29 mouse cellular contexts compared by ENCODE assay signal in the genomic region with DNA sequence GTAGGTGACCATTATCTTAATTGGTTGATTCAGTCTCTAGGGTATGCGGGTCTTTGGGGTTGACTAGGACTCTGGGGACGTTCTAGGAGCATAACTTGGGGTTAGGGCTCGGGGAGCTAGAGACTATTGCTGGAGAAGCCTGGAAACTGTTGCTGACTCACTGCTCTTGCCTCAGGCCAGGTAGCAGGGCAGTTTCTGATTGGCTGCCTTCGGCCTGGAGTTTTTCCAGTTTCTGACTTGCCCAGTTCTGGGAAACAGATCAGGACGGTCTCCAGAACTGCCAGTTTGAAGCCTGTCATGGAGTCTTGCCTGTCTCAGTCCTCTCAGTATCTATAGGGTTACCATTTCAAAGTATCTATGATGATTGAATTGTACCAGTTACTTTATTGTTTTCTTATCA.
DNase-seq lines count a peak whose midpoint lies in the region; ATAC-seq and TF ChIP-seq lines count a peak whose summit lies in the region.
"Had no signal": no experiment of that assay in that cellular context is flagged by ENCODE, and none has a peak within 500 bp of the region (broad histone marks: within the 10 kb centered on the region; RNA-seq: fewer than 3 reads in every experiment).

No protein-coding gene starts in this region.

- WGBS in midbrain, embryonic 11.5 days: 90% methylated on average over 5 of the region's 5 CpGs
- 96% methylated on average over 5 of the region's 5 CpGs for WGBS in midbrain, embryonic 16.5 days
- 85% methylated on average over 5 of the region's 5 CpGs for WGBS in cerebellum, adult 2 months
- 93% methylated on average over 5 of the region's 5 CpGs for WGBS in neural tube, embryonic 15.5 days

- no peaks in the 10 kb centered on the region for H3K27me3 ChIP-seq in midbrain, embryonic 11.5 days (ENCODE audit: control insufficient read depth, insufficient read depth, low read length)
- H3K27me3 ChIP-seq in midbrain, embryonic 16.5 days (ENCODE audit: control insufficient read depth, insufficient read depth, low read depth, low read length): no peaks in the 10 kb centered on the region
- no peaks in the 10 kb centered on the region for H3K27me3 ChIP-seq in E14TG2a.4 (ENCODE audit: insufficient read depth, low read length)
- no peaks in the 10 kb centered on the region for H3K27me3 ChIP-seq in cerebellum, adult 2 months (ENCODE audit: control insufficient read depth, insufficient read depth, low read length)
- H3K27me3 ChIP-seq in neural tube, embryonic 15.5 days (replicated peaks): no peaks in the 10 kb centered on the region
- H3K27me3 ChIP-seq: CH12.LX; embryonic facial prominence, embryonic 12.5 days; embryonic facial prominence, embryonic 15.5 days; forebrain, embryonic 12.5 days; forebrain, embryonic 15.5 days; heart, embryonic 13.5 days; hindbrain, embryonic 12.5 days; hindbrain, embryonic 15.5 days; intestine, embryonic 15.5 days; Patski had no signal

- no peak for TF ChIP-seq POLR2A in cerebellum, adult 2 months (IDR thresholded peaks at IDR 0.05; ENCODE audit: borderline replicate concordance, insufficient read depth, low read length)

- H3K9ac ChIP-seq in midbrain, embryonic 11.5 days (ENCODE audit: low read length): no peak overlapping the region
- H3K9ac ChIP-seq in midbrain, embryonic 16.5 days (ENCODE audit: low read depth, low read length): no peak overlapping the region
- H3K9ac ChIP-seq in neural tube, embryonic 15.5 days (replicated peaks): no peak overlapping the region
- H3K9ac ChIP-seq: embryonic facial prominence, embryonic 12.5 days; embryonic facial prominence, embryonic 15.5 days; forebrain, embryonic 12.5 days; forebrain, embryonic 15.5 days; heart, embryonic 13.5 days; hindbrain, embryonic 12.5 days; hindbrain, embryonic 15.5 days; intestine, embryonic 15.5 days had no signal

- no peak overlapping the region for H3K4me2 ChIP-seq in midbrain, embryonic 11.5 days
- no peak overlapping the region for H3K4me2 ChIP-seq in midbrain, embryonic 16.5 days (ENCODE audit: low read length)
- no peak overlapping the region for H3K4me2 ChIP-seq in neural tube, embryonic 15.5 days
- H3K4me2 ChIP-seq: embryonic facial prominence, embryonic 12.5 days; embryonic facial prominence, embryonic 15.5 days; forebrain, embryonic 12.5 days; forebrain, embryonic 15.5 days; heart, embryonic 13.5 days; hindbrain, embryonic 12.5 days; hindbrain, embryonic 15.5 days; intestine, embryonic 15.5 days had no signal

- H3K36me3 ChIP-seq in midbrain, embryonic 11.5 days (ENCODE audit: control insufficient read depth, insufficient read depth, low read length): no peaks in the 10 kb centered on the region
- H3K36me3 ChIP-seq in midbrain, embryonic 16.5 days (ENCODE audit: control insufficient read depth, insufficient read depth, low read length): no peaks in the 10 kb centered on the region
- H3K36me3 ChIP-seq in E14TG2a.4 (ENCODE audit: insufficient read depth, low read length): peaks cover 71% of the 10 kb centered on the region
- no peaks in the 10 kb centered on the region for H3K36me3 ChIP-seq in neural tube, embryonic 15.5 days
- H3K36me3 ChIP-seq: embryonic facial prominence, embryonic 12.5 days; embryonic facial prominence, embryonic 15.5 days; forebrain, embryonic 12.5 days; forebrain, embryonic 15.5 days; heart, embryonic 10.5 days; heart, embryonic 13.5 days; hindbrain, embryonic 12.5 days; hindbrain, embryonic 15.5 days; intestine, embryonic 15.5 days had no signal

- H3K27ac ChIP-seq in midbrain, embryonic 11.5 days (ENCODE audit: low read depth, low read length): no peak overlapping the region
- H3K27ac ChIP-seq in midbrain, embryonic 16.5 days (ENCODE audit: low read length): no peak overlapping the region
- no peak overlapping the region for H3K27ac ChIP-seq in cerebellum, adult 2 months (ENCODE audit: insufficient read depth, low read length)
- H3K27ac ChIP-seq in neural tube, embryonic 15.5 days (replicated peaks): no peak overlapping the region
- H3K27ac ChIP-seq: embryonic facial prominence, embryonic 12.5 days; embryonic facial prominence, embryonic 15.5 days; forebrain, embryonic 12.5 days; forebrain, embryonic 15.5 days; heart, adult 2 months; heart, embryonic 10.5 days; heart, embryonic 13.5 days; hindbrain, embryonic 12.5 days; hindbrain, embryonic 15.5 days; intestine, embryonic 15.5 days had no signal

- peak; percentile 72 for DNase-seq in midbrain, embryonic 11.5 days (ENCODE audit: low spot score, missing footprints)
- peak; percentile 75 for DNase-seq in R1 (ENCODE audit: low read depth, low spot score)
- DNase-seq in cerebellum, adult 2 months: no peak
- DNase-seq in retina, embryonic 14.5 days (ENCODE audit: low spot score): no peak
- DNase-seq: B cell, adult 2 months; cerebellum, adult 18-20 months; cerebellum, adult 9-11 months; cerebellum, postnatal 25 days; gastrocnemius, postnatal 36 days; heart, adult 2 months; heart, postnatal 14 days; kidney, adult 11 months; kidney, adult 9 months had no signal

- no peaks in the 10 kb centered on the region for H3K4me1 ChIP-seq in midbrain, embryonic 11.5 days (ENCODE audit: control insufficient read depth, insufficient read depth, low read length)
- no peaks in the 10 kb centered on the region for H3K4me1 ChIP-seq in midbrain, embryonic 16.5 days (ENCODE audit: control insufficient read depth, insufficient read depth, low read length)
- peaks cover 46% of the 10 kb centered on the region for H3K4me1 ChIP-seq in E14TG2a.4 (replicated peaks; ENCODE audit: low read depth, low read length)
- H3K4me1 ChIP-seq in cerebellum, adult 2 months (ENCODE audit: control insufficient read depth, insufficient read depth, low read length): no peaks in the 10 kb centered on the region
- H3K4me1 ChIP-seq in neural tube, embryonic 15.5 days: no peaks in the 10 kb centered on the region
- H3K4me1 ChIP-seq: embryonic facial prominence, embryonic 12.5 days; embryonic facial prominence, embryonic 15.5 days; forebrain, embryonic 12.5 days; forebrain, embryonic 15.5 days; heart, embryonic 10.5 days; heart, embryonic 13.5 days; hindbrain, embryonic 12.5 days; hindbrain, embryonic 15.5 days; intestine, embryonic 15.5 days had no signal

- no peaks in the 10 kb centered on the region for H3K9me3 ChIP-seq in midbrain, embryonic 11.5 days (ENCODE audit: control insufficient read depth, low read length)
- H3K9me3 ChIP-seq in midbrain, embryonic 16.5 days (replicated peaks; ENCODE audit: control insufficient read depth, low read length, poor library complexity, severe bottlenecking): no peaks in the 10 kb centered on the region
- peaks cover 25% of the 10 kb centered on the region for H3K9me3 ChIP-seq in E14TG2a.4 (ENCODE audit: low read length)
- no peaks in the 10 kb centered on the region for H3K9me3 ChIP-seq in neural tube, embryonic 15.5 days (replicated peaks)
- H3K9me3 ChIP-seq: embryonic facial prominence, embryonic 12.5 days; embryonic facial prominence, embryonic 15.5 days; forebrain, embryonic 12.5 days; forebrain, embryonic 15.5 days; hindbrain, embryonic 12.5 days; hindbrain, embryonic 15.5 days; intestine, embryonic 15.5 days had no signal

- no peak overlapping the region for H3K4me3 ChIP-seq in midbrain, embryonic 11.5 days (ENCODE audit: low read depth, low read length)
- no peak overlapping the region for H3K4me3 ChIP-seq in midbrain, embryonic 16.5 days (ENCODE audit: low read depth, low read length)
- H3K4me3 ChIP-seq in E14TG2a.4 (replicated peaks; ENCODE audit: low read length): peak overlapping the region; percentile 39; the same call in 1 of the 2 replicates
- no peak overlapping the region for H3K4me3 ChIP-seq in cerebellum, adult 2 months (replicated peaks; ENCODE audit: insufficient read depth, low read depth, low read length)
- H3K4me3 ChIP-seq in neural tube, embryonic 15.5 days (replicated peaks): no peak overlapping the region
- H3K4me3 ChIP-seq: embryonic facial prominence, embryonic 12.5 days; embryonic facial prominence, embryonic 15.5 days; erythroblast, embryonic 14.5 days; forebrain, embryonic 12.5 days; forebrain, embryonic 15.5 days; heart, adult 2 months; heart, embryonic 10.5 days; heart, embryonic 13.5 days; hindbrain, embryonic 12.5 days; hindbrain, embryonic 15.5 days; intestine, embryonic 15.5 days had no signal

- ATAC-seq in midbrain, embryonic 11.5 days (ENCODE audit: low FRiP score): no peak
- no peak for ATAC-seq in midbrain, embryonic 16.5 days
- ATAC-seq in neural tube, embryonic 15.5 days (ENCODE audit: low FRiP score): no peak
- ATAC-seq: activated CD4-positive, CD25-positive, alpha-beta regulatory T cell, adult 4 months; forebrain, embryonic 15.5 days; intestine, embryonic 15.5 days; Patski had no signal

- no peak for TF ChIP-seq CTCF in E14TG2a.4 (conservative IDR thresholded peaks at IDR 0.05; ENCODE audit: low read length)
- TF ChIP-seq CTCF in cerebellum, adult 2 months (IDR thresholded peaks at IDR 0.05; ENCODE audit: borderline replicate concordance, insufficient read depth, low read depth, low read length): no peak

Comparison
In these comparisons a context has a peak if more than half of its experiments do, and no peak if none do; other contexts are left out.
1. DNase-seq: peak in midbrain, embryonic 11.5 days (single experiment) and R1 (single experiment); none in cerebellum, adult 2 months (0 of 2) and retina, embryonic 14.5 days (single experiment).